In the genomic region with DNA sequence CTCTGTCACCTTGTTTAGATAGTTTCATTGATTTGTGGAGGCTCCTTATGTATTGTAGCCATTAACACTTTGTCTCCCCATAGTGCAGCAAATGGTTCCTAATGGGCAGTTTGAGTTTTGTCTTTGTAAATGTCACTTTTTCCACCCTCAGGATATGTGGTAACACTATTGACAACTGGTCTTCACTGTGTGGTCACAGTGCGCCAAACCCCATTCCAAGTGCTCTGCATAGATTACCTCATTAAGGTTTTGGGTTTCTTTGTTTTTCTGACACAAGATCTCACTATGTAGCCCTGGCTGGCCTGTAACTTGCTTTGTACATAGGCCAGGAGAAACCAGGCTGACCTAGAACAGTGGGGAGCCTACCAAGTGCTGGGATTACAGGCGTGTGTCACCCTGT, we compare ENCODE assay signal across 34 mouse cellular contexts.
"Had no signal": no experiment of that assay in that cellular context is flagged by ENCODE, and none has a peak within 500 bp of the region (broad histone marks: within the 10 kb centered on the region; RNA-seq: fewer than 3 reads in every experiment).

No protein-coding gene starts in this region.

- H3K4me1 ChIP-seq: heart, embryonic 15.5 days; intestine, embryonic 15.5 days had no signal

- H3K9me3 ChIP-seq: heart, embryonic 10.5 days; hindbrain, embryonic 13.5 days; hindbrain, embryonic 15.5 days; intestine, embryonic 15.5 days had no signal

- H3K4me2 ChIP-seq: heart, embryonic 11.5 days; heart, embryonic 12.5 days; heart, embryonic 13.5 days; heart, embryonic 15.5 days; hindbrain, embryonic 12.5 days; hindbrain, embryonic 13.5 days; hindbrain, embryonic 14.5 days; hindbrain, embryonic 15.5 days; intestine, embryonic 15.5 days; kidney, embryonic 15.5 days had no signal

- H3K36me3 ChIP-seq: heart, embryonic 10.5 days; heart, embryonic 12.5 days; heart, embryonic 13.5 days; heart, embryonic 15.5 days; hindbrain, embryonic 10.5 days; hindbrain, embryonic 12.5 days; hindbrain, embryonic 13.5 days; hindbrain, embryonic 15.5 days; intestine, embryonic 15.5 days; kidney, embryonic 15.5 days had no signal

- ATAC-seq: hindbrain, embryonic 16.5 days; hindbrain, postnatal 0 days; inflammation-experienced regulatory T-cells, adult 6 months; intestine, embryonic 15.5 days; intestine, embryonic 16.5 days had no signal

- H3K4me3 ChIP-seq: heart, embryonic 10.5 days; heart, embryonic 12.5 days; heart, embryonic 13.5 days; heart, embryonic 15.5 days; hindbrain, embryonic 10.5 days; hindbrain, embryonic 12.5 days; hindbrain, embryonic 13.5 days; hindbrain, embryonic 15.5 days; intestine, embryonic 15.5 days; kidney, embryonic 15.5 days; layer of hippocampus, adult 2 months had no signal

- H3K27me3 ChIP-seq: heart, embryonic 12.5 days; heart, embryonic 13.5 days; heart, embryonic 15.5 days; hindbrain, embryonic 12.5 days; hindbrain, embryonic 13.5 days; hindbrain, embryonic 15.5 days; intestine, embryonic 15.5 days; kidney, embryonic 15.5 days had no signal

- DNase-seq: heart, postnatal 10 days; heart, postnatal 14 days; heart, postnatal 36 days; heart, postnatal 4 days; kidney, adult 11 months; kidney, adult 18-20 months; kidney, adult 2 months; kidney, adult 8-10 months; kidney, adult 9 months; kidney, postnatal 10 days; kidney, postnatal 14 days; kidney, postnatal 25 days; kidney, postnatal 36 days; kidney, postnatal 4 days; layer of hippocampus, adult 9-11 months; layer of hippocampus, postnatal 36 days had no signal

- H3K9ac ChIP-seq: heart, embryonic 12.5 days; heart, embryonic 13.5 days; heart, embryonic 15.5 days; hindbrain, embryonic 12.5 days; hindbrain, embryonic 13.5 days; hindbrain, embryonic 14.5 days; hindbrain, embryonic 15.5 days; intestine, embryonic 15.5 days; kidney, embryonic 15.5 days had no signal

- H3K27ac ChIP-seq: heart, embryonic 10.5 days; heart, embryonic 13.5 days; heart, embryonic 15.5 days; hindbrain, embryonic 10.5 days; hindbrain, embryonic 12.5 days; hindbrain, embryonic 13.5 days; hindbrain, embryonic 14.5 days; hindbrain, embryonic 15.5 days; hindbrain, postnatal 0 days; intestine, embryonic 15.5 days; kidney, embryonic 15.5 days; kidney, postnatal 0 days; layer of hippocampus, adult 2 months had no signal
